Mouse (Mus musculus) testis, adult 2 months (tissue): Measurements from ENCODE around the gene Prim2.

Experiments
- CTCF ChIP-seq: fragments of 200-500 bp; IDR thresholded peaks from 2 replicates; pipeline ENCODE4 v1.5.1; 2012; ENCODE audit warnings: low read depth, mild to moderate bottlenecking, inconsistent platforms, low read length, moderate library complexity; ENCODE audit not compliant: control insufficient read depth, insufficient read depth, insufficient replicate concordance
- POLR2A ChIP-seq: fragments of 200-500 bp; IDR thresholded peaks from 2 replicates; pipeline ENCODE4 v1.6.1; 2012; ENCODE audit warnings: low read depth, mild to moderate bottlenecking, inconsistent platforms, low read length, moderate library complexity; ENCODE audit not compliant: control insufficient read depth

DNA sequence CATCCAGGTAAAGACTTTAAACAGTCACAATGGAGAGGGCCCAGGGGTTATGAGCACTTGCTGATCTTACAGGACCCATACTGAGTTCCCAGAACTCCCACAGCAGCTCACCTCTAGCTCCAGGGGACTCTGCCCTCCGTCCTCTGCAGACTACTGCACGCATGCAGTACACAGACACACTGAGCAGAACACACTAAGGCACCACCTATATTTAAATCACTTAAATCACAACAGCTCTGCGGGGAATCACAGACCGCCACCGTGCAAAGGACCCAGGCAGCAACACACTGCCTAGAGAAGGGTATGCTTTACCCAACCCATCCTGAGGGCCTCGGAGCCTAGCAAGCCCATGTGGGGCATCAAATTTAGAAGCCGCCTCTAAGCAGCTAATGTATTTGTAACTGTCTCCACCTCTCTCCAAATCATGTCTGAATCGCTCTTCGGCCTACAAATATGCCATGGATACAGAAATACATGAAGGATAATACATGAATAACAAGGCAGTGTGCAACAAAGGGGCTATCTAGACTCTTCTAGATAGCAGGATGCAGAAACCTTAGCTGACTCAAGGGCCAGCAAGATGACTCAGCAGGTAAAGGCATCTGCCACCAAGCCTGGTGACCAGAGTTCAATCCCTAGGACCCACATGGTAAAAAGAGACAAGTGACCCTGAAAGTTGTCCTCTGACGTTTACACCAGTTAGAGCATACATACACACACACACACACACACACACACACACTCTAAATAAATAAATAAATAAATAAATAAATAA is 33.0 kb downstream of the Prim2 start:
- TF ChIP-seq CTCF (no peak), POLR2A (no peak)
